Mouse (Mus musculus): ENCODE results near the gene Uba3. TPM values are rescaled to one million over a fixed set of nuclear protein-coding genes. Genes with fewer than 3 reads are reported as not detected.

Uba3 gene
- 97.0 and 97.8 TPM in 2 replicates for polyA plus RNA-seq (2016; fragmentation: Nextera tagmentation; extraction: Ambion mirVana)

- ATAC-seq (ENCODE audit: insufficient number of reproducible peaks, insufficient read depth, low FRiP score, low TSS enrichment): peak; percentile 94
- H3K9ac ChIP-seq: peak within 1 kb of the TSS; percentile 97
- peak within 1 kb of the TSS; percentile 86 for H3K27ac ChIP-seq
- no peaks in the 10 kb centered on the region for H3K36me3 ChIP-seq
- WGBS: 1% methylated on average over 38 of the region's 38 CpGs
- peak within 1 kb of the TSS; percentile 76 for H3K4me2 ChIP-seq (replicated peaks)
- no peaks in the 10 kb centered on the region for H3K9me3 ChIP-seq
- peaks cover 21% of the 10 kb centered on the region for H3K4me1 ChIP-seq
- peak within 1 kb of the TSS; percentile 93 for H3K4me3 ChIP-seq
- H3K27me3 ChIP-seq: no peaks in the 10 kb centered on the region
Measured at GRCm38 (mm10) chr6:97205439-97205885, at the start of gene Uba3. Gene Uba3 (minus strand): TSS chr6:97205647.

GRCm38 (mm10) chr6:97252711-97253221 lies 47.3 kb upstream of the Uba3 start, which contains the start of gene Lmod3:
Gene Lmod3 (minus strand): TSS chr6:97252759.
- Histone ChIP-seq H3K4me1 (0 out of 2 replicates have a peak, but pooled peaks cover 3% of the 10 kb centered on the region), H3K27ac (no peak within 1 kb of the TSS), H3K27me3 (no peaks in the 10 kb centered on the region), H3K9ac (no peak within 1 kb of the TSS), H3K9me3 (no peaks in the 10 kb centered on the region), H3K4me2 (replicated peaks) (no peak within 1 kb of the TSS), H3K4me3 (no peak within 1 kb of the TSS), H3K36me3 (no peaks in the 10 kb centered on the region)
- ATAC-seq (ENCODE audit: insufficient number of reproducible peaks, insufficient read depth, low FRiP score, low TSS enrichment): no peak
- 30% methylated on average over 9 of the region's 9 CpGs for WGBS

GRCm38 (mm10) chr6:97252086-97252485 lies 46.6 kb upstream of the Uba3 start:
- Histone ChIP-seq H3K27me3 (no peaks in the 10 kb centered on the region), H3K36me3 (no peaks in the 10 kb centered on the region), H3K4me2 (replicated peaks) (no peak overlapping the region), H3K4me1 (0 out of 2 replicates have a peak, but pooled peaks cover 3% of the 10 kb centered on the region), H3K4me3 (no peak overlapping the region), H3K9ac (no peak overlapping the region), H3K27ac (no peak overlapping the region), H3K9me3 (no peaks in the 10 kb centered on the region)
- ATAC-seq (ENCODE audit: insufficient number of reproducible peaks, insufficient read depth, low FRiP score, low TSS enrichment): no peak
- 64% methylated on average over 5 of the region's 5 CpGs for WGBS

GRCm38 (mm10) chr6:97250966-97251365 lies 45.5 kb upstream of the Uba3 start:
- Histone ChIP-seq H3K4me1 (0 out of 2 replicates have a peak, but pooled peaks cover 3% of the 10 kb centered on the region), H3K27ac (no peak overlapping the region), H3K27me3 (no peaks in the 10 kb centered on the region), H3K4me3 (no peak overlapping the region), H3K36me3 (no peaks in the 10 kb centered on the region), H3K9ac (no peak overlapping the region), H3K4me2 (replicated peaks) (no peak overlapping the region), H3K9me3 (no peaks in the 10 kb centered on the region)
- WGBS: 54% methylated on average over 6 of the region's 6 CpGs
- no peak for ATAC-seq (ENCODE audit: insufficient number of reproducible peaks, insufficient read depth, low FRiP score, low TSS enrichment)

GRCm38 (mm10) chr6:97245200-97245599 lies 39.8 kb upstream of the Uba3 start:
- Histone ChIP-seq H3K27me3 (no peaks in the 10 kb centered on the region), H3K4me1 (no peaks in the 10 kb centered on the region), H3K9ac (no peak overlapping the region), H3K4me2 (replicated peaks) (no peak overlapping the region), H3K9me3 (no peaks in the 10 kb centered on the region), H3K36me3 (no peaks in the 10 kb centered on the region), H3K27ac (no peak overlapping the region), H3K4me3 (no peak overlapping the region)
- no peak for ATAC-seq (ENCODE audit: insufficient number of reproducible peaks, insufficient read depth, low FRiP score, low TSS enrichment)

- WGBS: 87% methylated on average over 4 of the region's 4 CpGs
- Histone ChIP-seq H3K4me1 (no peaks in the 10 kb centered on the region), H3K4me2 (replicated peaks) (no peak overlapping the region), H3K36me3 (no peaks in the 10 kb centered on the region), H3K9me3 (no peaks in the 10 kb centered on the region), H3K27me3 (no peaks in the 10 kb centered on the region), H3K27ac (no peak overlapping the region), H3K9ac (no peak overlapping the region), H3K4me3 (no peak overlapping the region)
- no peak for ATAC-seq (ENCODE audit: insufficient number of reproducible peaks, insufficient read depth, low FRiP score, low TSS enrichment)
Measured at GRCm38 (mm10) chr6:97242522-97242921, 37.1 kb upstream of the Uba3 start.

GRCm38 (mm10) chr6:97240092-97240491 lies 34.6 kb upstream of the Uba3 start:
- no peaks in the 10 kb centered on the region for H3K36me3 ChIP-seq
- no peak overlapping the region for H3K9ac ChIP-seq
- H3K9me3 ChIP-seq: no peaks in the 10 kb centered on the region
- ATAC-seq (ENCODE audit: insufficient number of reproducible peaks, insufficient read depth, low FRiP score, low TSS enrichment): no peak
- H3K4me3 ChIP-seq: no peak overlapping the region
- H3K4me2 ChIP-seq (replicated peaks): no peak overlapping the region
- no peaks in the 10 kb centered on the region for H3K27me3 ChIP-seq
- 74% methylated on average over 5 of the region's 5 CpGs for WGBS
- no peaks in the 10 kb centered on the region for H3K4me1 ChIP-seq
- H3K27ac ChIP-seq: no peak overlapping the region

GRCm38 (mm10) chr6:97239360-97239759 lies 33.9 kb upstream of the Uba3 start:
- no peak overlapping the region for H3K4me3 ChIP-seq
- H3K27ac ChIP-seq: no peak overlapping the region
- no peaks in the 10 kb centered on the region for H3K27me3 ChIP-seq
- no peaks in the 10 kb centered on the region for H3K36me3 ChIP-seq
- H3K4me2 ChIP-seq (replicated peaks): no peak overlapping the region
- H3K4me1 ChIP-seq: no peaks in the 10 kb centered on the region
- no peaks in the 10 kb centered on the region for H3K9me3 ChIP-seq
- 93% methylated on average over 6 of the region's 6 CpGs for WGBS
- ATAC-seq (ENCODE audit: insufficient number of reproducible peaks, insufficient read depth, low FRiP score, low TSS enrichment): no peak
- no peak overlapping the region for H3K9ac ChIP-seq

GRCm38 (mm10) chr6:97236088-97236487 lies 30.6 kb upstream of the Uba3 start:
- no peak for ATAC-seq (ENCODE audit: insufficient number of reproducible peaks, insufficient read depth, low FRiP score, low TSS enrichment)
- Histone ChIP-seq H3K4me1 (no peaks in the 10 kb centered on the region), H3K9me3 (no peaks in the 10 kb centered on the region), H3K9ac (no peak overlapping the region), H3K4me2 (replicated peaks) (no peak overlapping the region), H3K36me3 (peaks cover 10% of the 10 kb centered on the region; the same call in 1 of the 2 replicates), H3K27ac (no peak overlapping the region), H3K4me3 (no peak overlapping the region), H3K27me3 (no peaks in the 10 kb centered on the region)
- WGBS: 92% methylated on average over 5 of the region's 5 CpGs

GRCm38 (mm10) chr6:97234911-97235668 lies 29.6 kb upstream of the Uba3 start:
- H3K9ac ChIP-seq: no peak overlapping the region
- 83% methylated on average over 7 of the region's 7 CpGs for WGBS
- ATAC-seq (ENCODE audit: insufficient number of reproducible peaks, insufficient read depth, low FRiP score, low TSS enrichment): no peak
- H3K4me2 ChIP-seq (replicated peaks): no peak overlapping the region
- no peak overlapping the region for H3K27ac ChIP-seq
- H3K36me3 ChIP-seq: peaks cover 10% of the 10 kb centered on the region; the same call in 1 of the 2 replicates
- no peaks in the 10 kb centered on the region for H3K9me3 ChIP-seq
- H3K27me3 ChIP-seq: no peaks in the 10 kb centered on the region
- H3K4me1 ChIP-seq: no peaks in the 10 kb centered on the region
- no peak overlapping the region for H3K4me3 ChIP-seq

- H3K4me2 ChIP-seq (replicated peaks): no peak overlapping the region
- H3K9me3 ChIP-seq: no peaks in the 10 kb centered on the region
- 0 out of 2 replicates have a peak, but pooled peaks cover 13% of the 10 kb centered on the region for H3K36me3 ChIP-seq
- no peaks in the 10 kb centered on the region for H3K27me3 ChIP-seq
- ATAC-seq (ENCODE audit: insufficient number of reproducible peaks, insufficient read depth, low FRiP score, low TSS enrichment): no peak
- WGBS: 94% methylated on average over 9 of the region's 9 CpGs
- H3K27ac ChIP-seq: no peak overlapping the region
- peaks cover 6% of the 10 kb centered on the region; the same call in 1 of the 2 replicates for H3K4me1 ChIP-seq
- no peak overlapping the region for H3K4me3 ChIP-seq
- no peak overlapping the region for H3K9ac ChIP-seq
Measured at GRCm38 (mm10) chr6:97227067-97227847, 21.8 kb upstream of the Uba3 start.
